Mouse (Mus musculus): ENCODE results near the gene Sh3bp5l.
"Not testable (repeated sequence)": the region's sequence is repeated elsewhere in the genome, so short reads cannot be mapped to it uniquely, and the experiment has no call there.

The Sh3bp5l gene

GRCm38 (mm10) chr11:58366191-58366590 lies 35.7 kb downstream of the Sh3bp5l start:
- intact Hi-C loops (cut with DNase I), result not testable (repeated sequence)

- intact Hi-C loops (cut with DNase I), result no loop called here
Observed at GRCm38 (mm10) chr11:58377273-58377672, 46.7 kb downstream of the Sh3bp5l start.

- intact Hi-C loops (cut with DNase I), result no loop called here
Observed at GRCm38 (mm10) chr11:58377686-58378085, 47.2 kb downstream of the Sh3bp5l start.

- intact Hi-C loops (cut with DNase I), result no loop called here
Observed at GRCm38 (mm10) chr11:58378763-58379278, 48.3 kb downstream of the Sh3bp5l start, which contains the start of gene Lypd8. TSS of gene Lypd8 (plus strand) at chr11:58379043.

GRCm38 (mm10) chr11:58379516-58379915 lies 49.0 kb downstream of the Sh3bp5l start:
- intact Hi-C loops (cut with DNase I), result no loop called here

GRCm38 (mm10) chr11:58382471-58382870 lies 51.9 kb downstream of the Sh3bp5l start:
- intact Hi-C loops (cut with DNase I), result no loop called here
